In genomic region chr3:138131168-138131567, GRCm38 (mm10) we compare ENCODE assay signal across 19 mouse cellular contexts. TPM values are rescaled to one million over a fixed set of nuclear protein-coding genes. Genes with fewer than 3 reads are reported as not detected.
A peak's percentile ranks its signal among the peaks of the same experiment; 100 is the strongest.
DNase-seq lines count a peak whose midpoint lies in the region; ATAC-seq lines count a peak whose summit lies in the region.
"Had no signal": no experiment of that assay in that cellular context is flagged by ENCODE, and none has a peak within 500 bp of the region (broad histone marks: within the 10 kb centered on the region; RNA-seq: fewer than 3 reads in every experiment).

No protein-coding gene starts in this region.

- H3K36me3 ChIP-seq in erythroblast, embryonic 14.5 days (ENCODE audit: control insufficient read depth) = no peaks in the 10 kb centered on the region
- no peaks in the 10 kb centered on the region for H3K36me3 ChIP-seq in kidney, embryonic 15.5 days
- H3K36me3 ChIP-seq in liver, embryonic 12.5 days = no peaks in the 10 kb centered on the region
- H3K36me3 ChIP-seq in stomach, embryonic 16.5 days (ENCODE audit: control insufficient read depth, insufficient read depth, low read length) = no peaks in the 10 kb centered on the region
- H3K36me3 ChIP-seq: embryonic facial prominence, embryonic 12.5 days; hindbrain, embryonic 13.5 days; limb, embryonic 13.5 days; midbrain, embryonic 15.5 days had no signal

- H3K27me3 ChIP-seq in erythroblast, embryonic 14.5 days (ENCODE audit: control insufficient read depth) = no peaks in the 10 kb centered on the region
- no peaks in the 10 kb centered on the region for H3K27me3 ChIP-seq in kidney, embryonic 15.5 days
- no peaks in the 10 kb centered on the region for H3K27me3 ChIP-seq in liver, embryonic 12.5 days (replicated peaks)
- no peaks in the 10 kb centered on the region for H3K27me3 ChIP-seq in stomach, embryonic 16.5 days (ENCODE audit: control insufficient read depth, insufficient read depth, low read length)
- H3K27me3 ChIP-seq: embryonic facial prominence, embryonic 12.5 days; hindbrain, embryonic 13.5 days; limb, embryonic 13.5 days; midbrain, embryonic 15.5 days had no signal

- H3K4me2 ChIP-seq in kidney, embryonic 15.5 days = no peak overlapping the region
- no peak overlapping the region for H3K4me2 ChIP-seq in liver, embryonic 12.5 days
- H3K4me2 ChIP-seq in stomach, embryonic 16.5 days (ENCODE audit: low read depth, low read length) = no peak overlapping the region
- H3K4me2 ChIP-seq: embryonic facial prominence, embryonic 12.5 days; hindbrain, embryonic 13.5 days; limb, embryonic 13.5 days; midbrain, embryonic 15.5 days had no signal

- DNase-seq in kidney, adult 8-10 months = peak; percentile 15 to 33
- DNase-seq in T-cell, adult 2 months (ENCODE audit: low spot score) = no peak
- DNase-seq in embryo, embryonic 10 days (ENCODE audit: low spot score) = no peak
- DNase-seq: adrenal gland, adult 8-10 months; cerebellum, adult 11-12 months; gastrocnemius, postnatal 10 days; thymus, postnatal 36 days had no signal

- H3K4me1 ChIP-seq in erythroblast, embryonic 14.5 days (ENCODE audit: control insufficient read depth) = peaks cover 6% of the 10 kb centered on the region
- H3K4me1 ChIP-seq in kidney, embryonic 15.5 days = no peaks in the 10 kb centered on the region
- peaks cover 13% of the 10 kb centered on the region for H3K4me1 ChIP-seq in liver, embryonic 12.5 days
- no peaks in the 10 kb centered on the region for H3K4me1 ChIP-seq in stomach, embryonic 16.5 days (ENCODE audit: control insufficient read depth, insufficient read depth, low read length)
- H3K4me1 ChIP-seq: embryonic facial prominence, embryonic 12.5 days; limb, embryonic 13.5 days had no signal

- H3K4me3 ChIP-seq in erythroblast, embryonic 14.5 days (replicated peaks) = peak overlapping the region; percentile 32
- H3K4me3 ChIP-seq in kidney, embryonic 15.5 days (replicated peaks) = no peak overlapping the region
- H3K4me3 ChIP-seq in liver, embryonic 12.5 days = peak overlapping the region; percentile 38
- H3K4me3 ChIP-seq in stomach, embryonic 16.5 days (replicated peaks; ENCODE audit: low read length) = no peak overlapping the region
- H3K4me3 ChIP-seq: embryonic facial prominence, embryonic 12.5 days; hindbrain, embryonic 13.5 days; limb, embryonic 13.5 days; midbrain, embryonic 15.5 days had no signal

- no peak overlapping the region for H3K27ac ChIP-seq in kidney, embryonic 15.5 days
- H3K27ac ChIP-seq in liver, embryonic 12.5 days = 0 out of 2 replicates have a peak overlapping the region, but pooled peaks have one; percentile 40
- H3K27ac ChIP-seq in stomach, embryonic 16.5 days (ENCODE audit: low read length) = no peak overlapping the region
- H3K27ac ChIP-seq: embryonic facial prominence, embryonic 12.5 days; hindbrain, embryonic 13.5 days; kidney, postnatal 0 days; limb, embryonic 13.5 days; midbrain, embryonic 15.5 days had no signal

- no peak for ATAC-seq in erythroblast, adult 5-6 weeks (replicated peaks; ENCODE audit: low FRiP score, poor library complexity, severe bottlenecking)
- ATAC-seq in kidney, embryonic 15.5 days (replicated peaks; ENCODE audit: low FRiP score) = no peak
- peak; percentile 75; the same call in 1 of the 2 replicates for ATAC-seq in liver, embryonic 12.5 days
- 0 out of 2 replicates have a peak, but pooled peaks have one; percentile 60 for ATAC-seq in stomach, embryonic 16.5 days (ENCODE audit: insufficient read depth, low FRiP score)
- ATAC-seq: CD4-positive, CD25-positive, alpha-beta regulatory T cell, adult 4 months; lung, postnatal 0 days; midbrain, embryonic 15.5 days had no signal

- 55% methylated on average over 9 of the region's 9 CpGs for WGBS in kidney, embryonic 15.5 days
- 53% methylated on average over 9 of the region's 9 CpGs for WGBS in liver, embryonic 12.5 days (ENCODE audit: insufficient replicate concordance)
- 41% methylated on average over 9 of the region's 9 CpGs for WGBS in stomach, embryonic 16.5 days

- H3K9ac ChIP-seq in kidney, embryonic 15.5 days = no peak overlapping the region
- no peak overlapping the region for H3K9ac ChIP-seq in liver, embryonic 12.5 days
- no peak overlapping the region for H3K9ac ChIP-seq in stomach, embryonic 16.5 days (ENCODE audit: low read length)
- H3K9ac ChIP-seq: embryonic facial prominence, embryonic 12.5 days; hindbrain, embryonic 13.5 days; limb, embryonic 13.5 days; midbrain, embryonic 15.5 days had no signal

- H3K9me3 ChIP-seq in erythroblast, embryonic 14.5 days (ENCODE audit: control insufficient read depth, low read length) = no peaks in the 10 kb centered on the region
- no peaks in the 10 kb centered on the region for H3K9me3 ChIP-seq in kidney, embryonic 15.5 days (replicated peaks)
- H3K9me3 ChIP-seq in liver, embryonic 12.5 days (replicated peaks) = no peaks in the 10 kb centered on the region
- H3K9me3 ChIP-seq in stomach, embryonic 16.5 days (replicated peaks; ENCODE audit: control insufficient read depth, low read length) = no peaks in the 10 kb centered on the region
- H3K9me3 ChIP-seq: embryonic facial prominence, embryonic 12.5 days; hindbrain, embryonic 13.5 days; limb, embryonic 13.5 days; midbrain, embryonic 15.5 days had no signal

RNA-seq across cellular contexts. Expression of gene Trmt10a, which starts 12.1 kb away (rescaled TPM):
- polyA plus RNA-seq in erythroblast, embryonic 14.5 days (2012) = 0.45 and 0.54 TPM in 2 replicates
- total RNA-seq in erythroblast, adult 5-6 weeks (2015; ENCODE audit: low replicate concordance) = 0.77 and 3.3 TPM in 2 replicates
- total RNA-seq in erythroblast, adult 5-6 weeks (2017; ENCODE audit: low replicate concordance) = 3.8 and 12.3 TPM in 2 replicates
- 14.0 and 14.2 TPM in 2 replicates for polyA plus RNA-seq in kidney, embryonic 15.5 days (2015; fragmentation: Nextera tagmentation; extraction: Ambion mirVana)
- polyA plus RNA-seq in liver, embryonic 12.5 days (2016; fragmentation: Nextera tagmentation; extraction: Ambion mirVana) = 8.8 and 11.0 TPM in 2 replicates
- 8.0 and 9.2 TPM in 2 replicates for polyA plus RNA-seq in stomach, embryonic 16.5 days (2015; fragmentation: Nextera tagmentation; extraction: Ambion mirVana)

RNA-seq across cellular contexts. Expression of gene Mttp, which starts 13.6 kb away (rescaled TPM):
- 0.02 and 0.04 TPM in 2 replicates for polyA plus RNA-seq in erythroblast, embryonic 14.5 days (2012)
- total RNA-seq in erythroblast, adult 5-6 weeks (2015; ENCODE audit: low replicate concordance) = 0.77 and 1.3 TPM in 2 replicates
- total RNA-seq in erythroblast, adult 5-6 weeks (2017; ENCODE audit: low replicate concordance) = 0.51 and 1.4 TPM in 2 replicates
- 8.4 and 9.6 TPM in 2 replicates for polyA plus RNA-seq in kidney, embryonic 15.5 days (2015; fragmentation: Nextera tagmentation; extraction: Ambion mirVana)
- polyA plus RNA-seq in liver, embryonic 12.5 days (2016; fragmentation: Nextera tagmentation; extraction: Ambion mirVana) = 36.3 and 37.0 TPM in 2 replicates
- polyA plus RNA-seq in stomach, embryonic 16.5 days (2015; fragmentation: Nextera tagmentation; extraction: Ambion mirVana) = 56.2 and 63.7 TPM in 2 replicates

Comparison
In these comparisons a context has a peak if more than half of its experiments do, and no peak if none do; other contexts are left out.
1. H3K4me3 ChIP-seq: peak in erythroblast, embryonic 14.5 days (single experiment) and liver, embryonic 12.5 days (single experiment); none in kidney, embryonic 15.5 days (single experiment) and stomach, embryonic 16.5 days (single experiment).
2. ATAC-seq: peak in liver, embryonic 12.5 days (single experiment) and stomach, embryonic 16.5 days (single experiment); none in erythroblast, adult 5-6 weeks (single experiment) and kidney, embryonic 15.5 days (single experiment).
3. DNase-seq: peak in kidney, adult 8-10 months (2 of 2); none in T-cell, adult 2 months (single experiment) and embryo, embryonic 10 days (single experiment).